Mouse (Mus musculus) central nervous system, embryonic 18 days (tissue): ENCODE measurements around the gene Slco1c1. TPM values are rescaled to one million over a fixed set of nuclear protein-coding genes. Genes with fewer than 3 reads are reported as not detected.

ENCODE experiments used
- polyA plus RNA-seq: library from polyadenylated mRNA; depleted of rRNA; stranded (reverse); fragments of >200 nt; gene quantifications from 2 replicates; pipeline ENCODE4 v1.2.3, GENCODE M21; 2012; rRNA removed

Gene Slco1c1
- polyA plus RNA-seq: 30.9 and 32.9 TPM in 2 replicates

DNA sequence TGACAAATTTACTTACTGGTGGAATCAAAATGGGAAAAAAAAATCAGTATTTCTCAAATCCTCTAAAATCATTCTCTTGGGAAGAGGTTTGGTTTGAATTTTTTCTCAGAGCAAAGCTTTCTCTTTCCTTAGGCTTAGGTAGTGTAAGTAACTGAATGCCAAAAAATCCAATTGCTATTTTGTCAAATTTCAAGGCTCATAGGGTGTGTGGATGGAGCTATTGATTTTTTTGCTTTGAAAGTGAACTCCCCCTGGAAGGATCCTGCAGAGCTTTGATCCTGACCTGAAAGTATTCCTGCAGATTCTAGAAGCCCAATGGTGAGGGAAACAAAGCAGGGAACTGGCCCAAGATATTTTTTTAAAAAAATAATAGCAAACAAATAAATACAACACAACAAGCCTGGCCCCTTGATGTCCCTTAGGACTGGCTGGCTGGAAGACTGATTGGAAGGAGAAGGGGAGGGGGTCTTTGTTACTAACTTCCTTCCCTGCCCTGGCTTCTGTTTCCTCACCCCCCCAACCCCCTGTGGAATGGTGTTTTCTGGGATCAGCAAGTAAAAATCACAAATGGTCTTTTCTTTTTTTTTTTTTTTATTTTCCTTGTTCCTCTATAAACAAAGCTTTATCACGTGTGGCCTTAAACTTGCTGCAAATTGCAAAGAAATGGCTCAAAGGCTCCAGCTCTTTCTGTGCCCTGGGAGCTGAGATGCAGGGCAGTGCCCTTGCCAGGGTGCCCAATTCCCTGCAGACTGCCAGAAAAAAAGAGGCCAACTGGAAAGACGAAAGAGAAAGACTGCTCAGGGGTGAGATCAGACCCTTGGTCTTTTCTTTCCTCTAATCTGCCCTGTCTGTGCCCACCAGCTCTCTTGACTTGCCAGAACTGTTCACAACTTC lies at the start of gene Slco1c1:
TSS of gene Slco1c1 (plus strand) at position 622 of the 894 bp plus-strand sequence.

Other genes starting within 250 kb of the Slco1c1 start
- 0.11 and 0.16 TPM in 2 replicates for gene Slco1b2, start 105.2 kb downstream of the Slco1c1 start, polyA plus RNA-seq
- gene Gm5724, start 249.4 kb downstream of the Slco1c1 start, polyA plus RNA-seq: not detected in 2 replicates